Mouse (Mus musculus) MEL (cell line): Measurements from ENCODE around the gene Cox6a1. TPM values are rescaled to one million over a fixed set of nuclear protein-coding genes. Genes with fewer than 3 reads are reported as not detected.

Source experiments
- DNase-seq: peaks from one replicate; pipeline ENCODE4 v3.0.0; 2011; ENCODE audit warnings: low read depth, low spot score
- H3K27ac ChIP-seq: 2 replicates; pipeline ENCODE4 v1.5.1; 2012; ENCODE audit warnings: low read depth, mild to moderate bottlenecking, control low read depth, low read length, moderate library complexity; ENCODE audit not compliant: control insufficient read depth
- H3K27me3 ChIP-seq, 2 experiments: fragments of 150-350 bp in 1 of 2; sonication (generic) in 1 of 2; 2 replicates each; pipeline ENCODE4 v1.6.1; 2012; ENCODE audit warnings: low read length in 2 of 2, mild to moderate bottlenecking in 2 of 2, improper control_type of control experiment in 1 of 2, moderate library complexity in 1 of 2; ENCODE audit not compliant: insufficient read depth in 2 of 2, control insufficient read depth in 1 of 2
- H3K36me3 ChIP-seq, 2 experiments: 2 replicates each; pipeline ENCODE4 v1.6.1; 2012 to 2014; ENCODE audit warnings: low read length in 2 of 2, improper control_type of control experiment in 1 of 2, inconsistent platforms in 1 of 2, mild to moderate bottlenecking in 1 of 2; ENCODE audit not compliant: insufficient read depth in 2 of 2, control insufficient read depth in 1 of 2
- H3K4me1 ChIP-seq, 2 experiments: fragments of 150-350 bp in 1 of 2; sonication (generic) in 1 of 2; 2 replicates each; pipeline ENCODE4 v1.6.1; 2012; ENCODE audit warnings: low read length in 2 of 2, improper control_type of control experiment in 1 of 2, mild to moderate bottlenecking in 1 of 2; ENCODE audit not compliant: insufficient read depth in 2 of 2, control insufficient read depth in 1 of 2
- H3K4me3 ChIP-seq, 2 experiments: fragments of 150-350 bp in 1 of 2; sonication (generic) in 1 of 2; 2 replicates each; pipeline ENCODE4 v1.5.1; 2012; ENCODE audit warnings: low read depth in 2 of 2, low read length in 2 of 2, mild to moderate bottlenecking in 2 of 2, moderate library complexity in 2 of 2, control low read depth in 1 of 2, improper control_type of control experiment in 1 of 2; ENCODE audit not compliant: control insufficient read depth in 1 of 2, insufficient read depth in 1 of 2
- H3K79me2 ChIP-seq: 2 replicates; pipeline ENCODE4 v1.6.1; 2012; ENCODE audit warnings: mild to moderate bottlenecking, low read length, moderate library complexity; ENCODE audit not compliant: control insufficient read depth, poor library complexity, insufficient read depth
- H3K9ac ChIP-seq: 2 replicates; pipeline ENCODE4 v1.6.1; 2012; ENCODE audit warnings: low read depth, mild to moderate bottlenecking, control low read depth, low read length, moderate library complexity; ENCODE audit not compliant: control insufficient read depth, poor library complexity, severe bottlenecking
- H3K9me3 ChIP-seq: fragments of 150-350 bp; sonication (generic); replicated peaks from 2 replicates; pipeline ENCODE4 v1.6.1; 2012; ENCODE audit warnings: mild to moderate bottlenecking, low read length, improper control_type of control experiment, moderate library complexity; ENCODE audit not compliant: insufficient read depth
- CHD1 ChIP-seq: IDR thresholded peaks from 2 replicates; pipeline ENCODE4 v1.6.1; 2012; ENCODE audit warnings: low read depth, mild to moderate bottlenecking, inconsistent platforms, low read length, improper control_type of control experiment
- CHD2 ChIP-seq: IDR thresholded peaks from 2 replicates; pipeline ENCODE4 v1.6.1; 2011; ENCODE audit warnings: low read length, improper control_type of control experiment
- CTCF ChIP-seq, 3 experiments: IDR thresholded peaks in 2 of 3; conservative IDR thresholded peaks in 1 of 3; 2 replicates each; pipeline ENCODE4 v1.5.1; 2011 to 2012; ENCODE audit warnings: low read length in 3 of 3, low read depth in 2 of 3, mild to moderate bottlenecking in 2 of 3, improper control_type of control experiment in 1 of 3, inconsistent platforms in 1 of 3, mixed read lengths in 1 of 3, moderate library complexity in 1 of 3; ENCODE audit not compliant: control insufficient read depth in 1 of 3, insufficient read depth in 1 of 3, poor library complexity in 1 of 3, severe bottlenecking in 1 of 3
- E2F4 ChIP-seq: IDR thresholded peaks from 2 replicates; pipeline ENCODE4 v1.6.1; 2011; ENCODE audit warnings: low read depth, low read length, improper control_type of control experiment, borderline replicate concordance
- ELF1 ChIP-seq: IDR thresholded peaks from 2 replicates; pipeline ENCODE4 v1.6.1; 2014; ENCODE audit warnings: low read depth, mild to moderate bottlenecking, inconsistent platforms, low read length, improper control_type of control experiment, moderate library complexity
- EP300 ChIP-seq, 2 experiments: IDR thresholded peaks; 2 replicates each; pipeline ENCODE4 v1.6.1; 2011; ENCODE audit warnings: improper control_type of control experiment in 2 of 2, low read length in 2 of 2, low read depth in 1 of 2, mild to moderate bottlenecking in 1 of 2
- GABPA ChIP-seq: IDR thresholded peaks from 2 replicates; pipeline ENCODE4 v1.6.1; 2012; ENCODE audit warnings: low read depth, mild to moderate bottlenecking, inconsistent platforms, low read length, improper control_type of control experiment, moderate library complexity
- GATA1 ChIP-seq: IDR thresholded peaks from 2 replicates; pipeline ENCODE4 v1.6.1; 2011; ENCODE audit warnings: low read depth, low read length, improper control_type of control experiment
- HCFC1 ChIP-seq: IDR thresholded peaks from 2 replicates; pipeline ENCODE4 v1.6.1; 2012; ENCODE audit warnings: low read depth, mild to moderate bottlenecking, inconsistent platforms, low read length, improper control_type of control experiment, moderate library complexity
- KAT2A ChIP-seq: conservative IDR thresholded peaks from 2 replicates; pipeline ENCODE4 v1.6.1; 2012; ENCODE audit warnings: low read depth, low read length, improper control_type of control experiment, inconsistent platforms
- MAX ChIP-seq: IDR thresholded peaks from 2 replicates; pipeline ENCODE4 v1.6.1; 2011; ENCODE audit warnings: low read length, improper control_type of control experiment
- MAZ ChIP-seq: IDR thresholded peaks from 2 replicates; pipeline ENCODE4 v1.6.1; 2012; ENCODE audit warnings: low read depth, mild to moderate bottlenecking, inconsistent platforms, low read length, improper control_type of control experiment
- MXI1 ChIP-seq: IDR thresholded peaks from 2 replicates; pipeline ENCODE4 v1.6.1; 2011; ENCODE audit warnings: mild to moderate bottlenecking, low read depth, low read length, improper control_type of control experiment
- MYB ChIP-seq: IDR thresholded peaks from 2 replicates; pipeline ENCODE4 v1.6.1; 2011; ENCODE audit warnings: mild to moderate bottlenecking, low read depth, low read length, improper control_type of control experiment
- MYC ChIP-seq: IDR thresholded peaks from 2 replicates; pipeline ENCODE4 v1.6.1; 2011; ENCODE audit warnings: low read depth, mild to moderate bottlenecking, low read length, improper control_type of control experiment, moderate library complexity
- NELFE ChIP-seq: IDR thresholded peaks from 2 replicates; pipeline ENCODE4 v1.6.1; 2011; ENCODE audit warnings: low read depth, low read length, improper control_type of control experiment
- NRF1 ChIP-seq: IDR thresholded peaks from 2 replicates; pipeline ENCODE4 v1.6.1; 2014; ENCODE audit warnings: low read depth, mild to moderate bottlenecking, inconsistent platforms, low read length, improper control_type of control experiment, moderate library complexity; ENCODE audit not compliant: poor library complexity, insufficient read depth, severe bottlenecking
- POLR2A ChIP-seq, 2 experiments: IDR thresholded peaks; 2 replicates each; pipeline ENCODE4 v1.6.1; 2011 to 2012; ENCODE audit warnings: low read length in 2 of 2, mild to moderate bottlenecking in 2 of 2, control low read depth in 1 of 2, improper control_type of control experiment in 1 of 2, low read depth in 1 of 2, moderate library complexity in 1 of 2; ENCODE audit not compliant: control insufficient read depth in 1 of 2, insufficient read depth in 1 of 2, poor library complexity in 1 of 2
- POLR2AphosphoS5 ChIP-seq: IDR thresholded peaks from 2 replicates; pipeline ENCODE4 v1.6.1; 2012; ENCODE audit warnings: low read depth, borderline replicate concordance, mild to moderate bottlenecking, inconsistent platforms, low read length, moderate library complexity, mixed read lengths
- RAD21 ChIP-seq: IDR thresholded peaks from 2 replicates; pipeline ENCODE4 v1.6.1; 2011; ENCODE audit warnings: mild to moderate bottlenecking, low read depth, low read length, improper control_type of control experiment
- SIN3A ChIP-seq: IDR thresholded peaks from 2 replicates; pipeline ENCODE4 v1.6.1; 2012; ENCODE audit warnings: low read length, improper control_type of control experiment, inconsistent platforms
- SMC3 ChIP-seq: IDR thresholded peaks from 2 replicates; pipeline ENCODE4 v1.6.1; 2011; ENCODE audit warnings: low read depth, low read length, improper control_type of control experiment
- TAL1 ChIP-seq: IDR thresholded peaks from 2 replicates; pipeline ENCODE4 v1.6.1; 2012; ENCODE audit warnings: mild to moderate bottlenecking, inconsistent platforms, low read length, moderate library complexity, mixed read lengths
- TBP ChIP-seq: IDR thresholded peaks from 2 replicates; pipeline ENCODE4 v1.8.0; 2011; ENCODE audit warnings: low read depth, low read length, improper control_type of control experiment
- TCF12 ChIP-seq: IDR thresholded peaks from 2 replicates; pipeline ENCODE4 v1.6.1; 2014; ENCODE audit warnings: low read depth, mild to moderate bottlenecking, inconsistent platforms, low read length, improper control_type of control experiment, moderate library complexity
- USF1 ChIP-seq: IDR thresholded peaks from 2 replicates; pipeline ENCODE4 v1.6.1; 2014; ENCODE audit warnings: low read depth, mild to moderate bottlenecking, inconsistent platforms, low read length, improper control_type of control experiment, moderate library complexity
- USF2 ChIP-seq, 2 experiments: IDR thresholded peaks; 2 replicates each; pipeline ENCODE4 v1.6.1; 2011 to 2012; ENCODE audit warnings: improper control_type of control experiment in 2 of 2, low read length in 2 of 2, borderline replicate concordance in 1 of 2, inconsistent platforms in 1 of 2, low read depth in 1 of 2, mild to moderate bottlenecking in 1 of 2; ENCODE audit not compliant: insufficient read depth in 1 of 2
- ZC3H11A ChIP-seq: IDR thresholded peaks from 2 replicates; pipeline ENCODE4 v1.6.1; 2012; ENCODE audit warnings: low read depth, mild to moderate bottlenecking, inconsistent platforms, low read length, improper control_type of control experiment
- ZKSCAN1 ChIP-seq: IDR thresholded peaks from 2 replicates; pipeline ENCODE4 v1.6.1; 2012; ENCODE audit warnings: low read depth, mild to moderate bottlenecking, inconsistent platforms, low read length, improper control_type of control experiment, moderate library complexity
- ZMIZ1 ChIP-seq: IDR thresholded peaks from 2 replicates; pipeline ENCODE4 v1.6.1; 2012; ENCODE audit warnings: low read depth, mild to moderate bottlenecking, inconsistent platforms, low read length, improper control_type of control experiment, moderate library complexity
- ZNF384 ChIP-seq: IDR thresholded peaks from 2 replicates; pipeline ENCODE4 v1.6.1; 2012; ENCODE audit warnings: low read depth, mild to moderate bottlenecking, inconsistent platforms, low read length, improper control_type of control experiment
- polyA plus RNA-seq, 2 experiments: library from polyadenylated mRNA; stranded (reverse) in 1 of 2; unstranded in 1 of 2; fragments of >175 nt in 1 of 2; fragments of >200 nt in 1 of 2; gene quantifications; 2 replicates each; pipeline versions ENCODE4 v1.2.1 to v1.2.4; 2012; ENCODE audit warnings: low replicate concordance in 2 of 2, low read depth in 1 of 2; ENCODE audit not compliant: insufficient read length in 2 of 2, insufficient read depth in 1 of 2, missing spikeins in 1 of 2
- total RNA-seq: library from RNA; depleted of rRNA; stranded (reverse); fragments of 300-350 nt; gene quantifications from 2 replicates; pipeline ENCODE4 v1.2.3, GENCODE M21; 2012

The Cox6a1 gene
- total and polyA plus RNA-seq, 3 experiments, result 328 to 1,215 (median 749) TPM

DNA sequence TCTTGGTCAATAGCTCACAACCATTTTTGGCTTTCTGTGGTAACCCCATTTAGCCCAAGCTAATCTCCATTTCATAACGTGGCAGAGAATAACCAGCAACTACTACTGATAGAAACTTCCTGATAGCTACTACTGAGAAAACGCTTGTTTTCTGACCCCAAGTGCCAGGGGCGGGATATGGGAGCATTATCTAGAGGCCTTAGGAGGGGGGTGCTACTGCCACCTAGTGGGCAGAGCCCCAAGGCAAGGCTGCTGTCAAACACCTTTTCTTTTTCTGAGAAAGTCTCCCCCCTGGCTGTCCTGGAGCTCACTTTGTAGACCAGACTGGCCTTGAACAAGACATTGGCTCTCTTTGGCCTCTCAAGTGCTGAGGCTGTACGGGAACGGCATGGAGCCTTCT is 1.2 kb downstream of the Cox6a1 start (continued):
- TF ChIP-seq TAL1 (no peak), TBP (peak; percentile 45; the same call in 1 of the 2 replicates), USF1 (no peak), MYC (peak; percentile 64; the same call in 1 of the 2 replicates), MAZ (peak; percentile 86), RAD21 (peak; percentile 85), MXI1 (peak; percentile 87), MAX (0 out of 2 replicates have a peak, but pooled peaks have one; percentile 49), GATA1 (peak; percentile 48), NRF1 (no peak), GABPA (no peak), CHD1 (no peak), CHD2 (no peak), ZC3H11A (peak; percentile 66), POLR2A (IDR thresholded peaks at IDR 0.05; ENCODE audit: control insufficient read depth in 1 of 2, insufficient read depth in 1 of 2, low read depth in 1 of 2, low read length in 2 of 2, poor library complexity in 1 of 2) (no peak), ELF1 (no peak), POLR2AphosphoS5 (no peak)

DNA sequence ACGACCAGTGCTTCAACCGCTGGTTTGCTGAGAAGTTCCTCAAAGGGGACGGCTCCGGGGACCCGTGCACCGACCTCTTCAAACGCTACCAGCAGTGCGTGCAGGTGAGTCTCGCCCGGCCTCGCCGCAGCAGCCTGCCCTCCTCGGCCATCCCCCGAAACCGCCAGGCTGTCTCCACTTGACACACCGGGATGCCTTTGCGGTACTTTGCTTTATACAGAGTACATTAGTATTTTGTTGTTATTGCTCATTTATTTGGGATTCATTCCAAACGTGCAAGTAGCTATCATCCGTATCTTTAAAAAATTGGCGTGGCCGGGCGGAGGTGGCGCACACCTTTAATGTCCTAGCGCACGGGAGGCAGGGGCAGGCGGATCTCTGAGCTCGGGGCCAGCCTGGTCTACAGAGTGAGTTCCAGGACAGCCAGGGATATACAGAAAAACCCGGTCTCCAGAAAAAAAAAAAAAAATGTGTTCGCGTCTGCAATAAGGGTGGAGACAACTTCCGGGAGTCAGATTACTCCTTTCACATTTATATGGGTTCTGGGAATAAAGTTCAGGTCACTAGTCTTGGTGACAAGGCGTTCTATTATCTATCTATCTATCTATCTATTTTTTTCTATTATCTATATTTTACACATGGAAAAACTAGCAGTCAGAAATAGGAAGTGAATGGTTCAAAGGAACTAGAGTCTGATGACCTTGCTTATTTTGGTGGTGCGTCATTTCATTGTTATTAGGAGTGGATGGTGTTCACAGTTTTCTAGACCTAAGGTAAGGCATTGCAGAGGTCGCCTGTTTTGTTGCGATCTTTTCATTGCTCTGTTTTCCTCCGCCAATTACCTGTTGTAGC is 7.2 kb downstream of the Cox6a1 start:
- Histone ChIP-seq H3K9ac (peak overlapping the region; percentile 98), H3K79me2 (peaks cover 55% of the 10 kb centered on the region), H3K27me3 (no peaks in the 10 kb centered on the region), H3K9me3 (no peaks in the 10 kb centered on the region), H3K27ac (peak overlapping the region; percentile 86), H3K4me1 (peaks cover 2 to 12% of the 10 kb centered on the region in 2 experiments), H3K4me3 (peak overlapping the region; percentile 76 to 95), H3K36me3 (peaks cover 5 to 11% of the 10 kb centered on the region in 2 experiments)
- peak; percentile 68 for DNase-seq
- TF ChIP-seq GABPA (no peak), E2F4 (0 out of 2 replicates have a peak, but pooled peaks have one; percentile 36), KAT2A (no peak), CTCF (IDR thresholded peaks at IDR 0.05 in 2 of 3, conservative IDR thresholded peaks at IDR 0.05 in 1 of 3; ENCODE audit: control insufficient read depth in 1 of 3, insufficient read depth in 1 of 3, low read depth in 2 of 3, low read length in 3 of 3, poor library complexity in 1 of 3, severe bottlenecking in 1 of 3) (no peak), USF2 (IDR thresholded peaks at IDR 0.05; ENCODE audit: borderline replicate concordance in 1 of 2, insufficient read depth in 1 of 2, low read depth in 1 of 2, low read length in 2 of 2) (no peak), SMC3 (no peak), ELF1 (0 out of 2 replicates have a peak, but pooled peaks have one; percentile 27), GATA1 (peak; percentile 54), ZNF384 (peak; percentile 91), RAD21 (no peak), POLR2A (IDR thresholded peaks at IDR 0.05; ENCODE audit: control insufficient read depth in 1 of 2, insufficient read depth in 1 of 2, low read depth in 1 of 2, low read length in 2 of 2, poor library complexity in 1 of 2) (0 out of 4 replicates have a peak, but pooled peaks have one; percentile 14 to 67), NELFE (0 out of 2 replicates have a peak, but pooled peaks have one; percentile 41), EP300 (IDR thresholded peaks at IDR 0.05; ENCODE audit: low read depth in 1 of 2, low read length in 2 of 2) (peak; percentile 36 to 60; a peak in 3 of 4 replicates), HCFC1 (no peak), MYB (peak; percentile 7; the same call in 1 of the 2 replicates), SIN3A (peak; percentile 20; the same call in 1 of the 2 replicates), TCF12 (peak; percentile 56; the same call in 1 of the 2 replicates), ZMIZ1 (0 out of 2 replicates have a peak, but pooled peaks have one; percentile 8), ZKSCAN1 (no peak), TAL1 (peak; percentile 27), USF1 (no peak), MYC (peak; percentile 39; the same call in 1 of the 2 replicates), TBP (no peak), CHD2 (no peak)
